Mouse (Mus musculus) midbrain, embryonic 11.5 days (tissue): Measurements from ENCODE around the gene Tbl2. TPM values are rescaled to one million over a fixed set of nuclear protein-coding genes. Genes with fewer than 3 reads are reported as not detected.

Experiments used
- ATAC-seq: fragments of 200-750 bp; cut with Nextera tagmentation; 2 replicates; pipeline ENCODE4 v1.8.0; 2017; ENCODE audit warnings: moderate TSS enrichment, moderate library complexity; ENCODE audit not compliant: low FRiP score
- DNase-seq: peaks from one replicate; pipeline ENCODE4 v3.0.0; 2015; ENCODE audit warnings: low spot score; ENCODE audit errors: missing footprints
- H3K27ac ChIP-seq: fragments of 300-500 bp; sonication (generic); 2 replicates; pipeline ENCODE4 v1.5.1; 2014; ENCODE audit warnings: low read depth, low read length
- H3K27me3 ChIP-seq: fragments of 300-500 bp; sonication (generic); 2 replicates; pipeline ENCODE4 v1.6.1; 2014; ENCODE audit warnings: mild to moderate bottlenecking, low read length, moderate library complexity, mixed read lengths; ENCODE audit not compliant: control insufficient read depth, insufficient read depth
- H3K36me3 ChIP-seq: fragments of 300-500 bp; sonication (generic); 2 replicates; pipeline ENCODE4 v1.6.1; 2014; ENCODE audit warnings: mild to moderate bottlenecking, low read length, moderate library complexity, mixed read lengths; ENCODE audit not compliant: control insufficient read depth, insufficient read depth
- H3K4me1 ChIP-seq: fragments of 300-500 bp; sonication (generic); 2 replicates; pipeline ENCODE4 v1.6.1; 2014; ENCODE audit warnings: low read length; ENCODE audit not compliant: control insufficient read depth, insufficient read depth
- H3K4me2 ChIP-seq: fragments of 300-500 bp; sonication (generic); 2 replicates; pipeline ENCODE4 v1.6.1; 2014; ENCODE audit warnings: mild to moderate bottlenecking, moderate library complexity
- H3K4me3 ChIP-seq: fragments of 300-500 bp; sonication (generic); 2 replicates; pipeline ENCODE4 v1.5.1; 2014; ENCODE audit warnings: low read depth, low read length
- H3K9ac ChIP-seq: fragments of 300-500 bp; sonication (generic); 2 replicates; pipeline ENCODE4 v1.6.1; 2014; ENCODE audit warnings: low read length
- H3K9me3 ChIP-seq: fragments of 300-500 bp; sonication (generic); 2 replicates; pipeline ENCODE4 v1.6.1; 2016; ENCODE audit warnings: low read length; ENCODE audit not compliant: control insufficient read depth
- WGBS: fragments of 180-500 bp; shearing (Covaris S2); extraction: QIAGEN DNeasy Blood & Tissue Kit; methylation state at CpG from one replicate; pipeline ENCODE4 v1.1.7; 2014; 5-methylcytosine and 5-hydroxymethylcytosine counted together
- polyA plus RNA-seq: library from polyadenylated mRNA; unstranded; fragments of >200 nt; fragmentation: Nextera tagmentation; extraction: Ambion mirVana; gene quantifications from 2 replicates; pipeline ENCODE4 v1.2.1, GENCODE M21; 2014

The Tbl2 gene
- polyA plus RNA-seq, 1 experiment from 2014 or later, result 20.1 TPM

GRCm38 (mm10) chr5:135178523-135178922 lies 29.1 kb downstream of the Tbl2 start:
- no peaks in the 10 kb centered on the region for H3K9me3 ChIP-seq
- no peaks in the 10 kb centered on the region for H3K4me1 ChIP-seq
- H3K9ac ChIP-seq, result no peak overlapping the region
- 85% methylated on average over 3 of the region's 3 CpGs for WGBS
- H3K27ac ChIP-seq, result no peak overlapping the region
- no peak overlapping the region for H3K4me3 ChIP-seq
- ATAC-seq (no peak), DNase-seq (peak; percentile 66)
- peaks cover 24% of the 10 kb centered on the region for H3K36me3 ChIP-seq
- H3K4me2 ChIP-seq, result no peak overlapping the region
- no peaks in the 10 kb centered on the region for H3K27me3 ChIP-seq

GRCm38 (mm10) chr5:135178996-135179395 lies 29.5 kb downstream of the Tbl2 start:
- H3K9ac ChIP-seq, result no peak overlapping the region
- H3K36me3 ChIP-seq, result peaks cover 24% of the 10 kb centered on the region
- H3K9me3 ChIP-seq, result no peaks in the 10 kb centered on the region
- no peak overlapping the region for H3K27ac ChIP-seq
- 91% methylated on average over 4 of the region's 4 CpGs for WGBS
- H3K4me2 ChIP-seq, result no peak overlapping the region
- no peak for DNase-seq
- H3K27me3 ChIP-seq, result no peaks in the 10 kb centered on the region
- no peak for ATAC-seq
- no peaks in the 10 kb centered on the region for H3K4me1 ChIP-seq
- H3K4me3 ChIP-seq, result no peak overlapping the region

GRCm38 (mm10) chr5:135179616-135180015 lies 30.2 kb downstream of the Tbl2 start:
- H3K36me3 ChIP-seq, result peaks cover 24% of the 10 kb centered on the region

GRCm38 (mm10) chr5:135180796-135181195 lies 31.3 kb downstream of the Tbl2 start:
- peaks cover 2% of the 10 kb centered on the region; the same call in 1 of the 2 replicates for H3K9me3 ChIP-seq
- peaks cover 24% of the 10 kb centered on the region for H3K36me3 ChIP-seq
- no peak overlapping the region for H3K9ac ChIP-seq
- no peaks in the 10 kb centered on the region for H3K4me1 ChIP-seq
- no peak overlapping the region for H3K27ac ChIP-seq
- no peak for DNase-seq
- no peak overlapping the region for H3K4me3 ChIP-seq
- H3K4me2 ChIP-seq, result no peak overlapping the region
- ATAC-seq, result no peak
- no peaks in the 10 kb centered on the region for H3K27me3 ChIP-seq
- WGBS, result 94% methylated on average over 14 of the region's 14 CpGs

More at GRCm38 (mm10) chr5:135179616-135180015, 30.2 kb downstream of the Tbl2 start:
- H3K27ac ChIP-seq, result no peak overlapping the region
- 96% methylated on average over 7 of the region's 7 CpGs for WGBS
- H3K4me1 ChIP-seq, result no peaks in the 10 kb centered on the region
- H3K27me3 ChIP-seq, result no peaks in the 10 kb centered on the region
- ATAC-seq (no peak), DNase-seq (no peak)
- no peak overlapping the region for H3K4me2 ChIP-seq
- no peak overlapping the region for H3K9ac ChIP-seq
- no peaks in the 10 kb centered on the region for H3K9me3 ChIP-seq
- no peak overlapping the region for H3K4me3 ChIP-seq

- Histone ChIP-seq H3K9ac (no peak overlapping the region), H3K27ac (no peak overlapping the region), H3K4me3 (no peak overlapping the region), H3K27me3 (no peaks in the 10 kb centered on the region), H3K4me2 (no peak overlapping the region), H3K4me1 (peaks cover 3% of the 10 kb centered on the region; the same call in 1 of the 2 replicates), H3K36me3 (peaks cover 24% of the 10 kb centered on the region), H3K9me3 (peaks cover 2% of the 10 kb centered on the region; the same call in 1 of the 2 replicates)
- 78% methylated on average over 6 of the region's 6 CpGs for whole genome bisulfite sequencing
- DNase-seq (no peak), ATAC-seq (no peak)
Measured at GRCm38 (mm10) chr5:135181776-135182175, 32.3 kb downstream of the Tbl2 start.

- H3K36me3 ChIP-seq, result peaks cover 21% of the 10 kb centered on the region
- H3K9ac ChIP-seq, result no peak overlapping the region
- WGBS, result 58% methylated on average over 8 of the region's 8 CpGs
Measured at GRCm38 (mm10) chr5:135183131-135183861, 33.8 kb downstream of the Tbl2 start.

GRCm38 (mm10) chr5:135185016-135185415 lies 35.6 kb downstream of the Tbl2 start:
- peaks cover 14% of the 10 kb centered on the region for H3K36me3 ChIP-seq
- WGBS, result 96% methylated on average over 3 of the region's 3 CpGs

More at GRCm38 (mm10) chr5:135183131-135183861, 33.8 kb downstream of the Tbl2 start:
- H3K4me1 ChIP-seq, result peaks cover 3% of the 10 kb centered on the region; the same call in 1 of the 2 replicates
- H3K27me3 ChIP-seq, result no peaks in the 10 kb centered on the region
- no peak overlapping the region for H3K4me2 ChIP-seq
- peaks cover 2% of the 10 kb centered on the region; the same call in 1 of the 2 replicates for H3K9me3 ChIP-seq
- no peak overlapping the region for H3K4me3 ChIP-seq
- H3K27ac ChIP-seq, result no peak overlapping the region
- ATAC-seq (no peak), DNase-seq (no peak)

GRCm38 (mm10) chr5:135185596-135185995 lies 36.1 kb downstream of the Tbl2 start:
- H3K9ac ChIP-seq, result no peak overlapping the region
- DNase-seq (no peak), ATAC-seq (no peak)
- 30% methylated on average over 3 of the region's 3 CpGs for WGBS
- H3K4me1 ChIP-seq, result peaks cover 21% of the 10 kb centered on the region
- no peak overlapping the region for H3K4me3 ChIP-seq
- no peak overlapping the region for H3K4me2 ChIP-seq
- H3K36me3 ChIP-seq, result peaks cover 10% of the 10 kb centered on the region
- no peak overlapping the region for H3K27ac ChIP-seq
- H3K27me3 ChIP-seq, result no peaks in the 10 kb centered on the region
- peaks cover 2% of the 10 kb centered on the region; the same call in 1 of the 2 replicates for H3K9me3 ChIP-seq

More at GRCm38 (mm10) chr5:135185016-135185415, 35.6 kb downstream of the Tbl2 start:
- H3K4me3 ChIP-seq, result no peak overlapping the region
- H3K9me3 ChIP-seq, result peaks cover 2% of the 10 kb centered on the region; the same call in 1 of the 2 replicates
- ATAC-seq, result no peak
- H3K9ac ChIP-seq, result no peak overlapping the region
- no peak for DNase-seq
- H3K4me1 ChIP-seq, result peaks cover 19% of the 10 kb centered on the region
- H3K27me3 ChIP-seq, result no peaks in the 10 kb centered on the region
- H3K27ac ChIP-seq, result no peak overlapping the region
- H3K4me2 ChIP-seq, result no peak overlapping the region

- peaks cover 7% of the 10 kb centered on the region for H3K36me3 ChIP-seq
- H3K9ac ChIP-seq, result peak overlapping the region; percentile 99
- peaks cover 23% of the 10 kb centered on the region for H3K4me1 ChIP-seq
- WGBS, result 20% methylated on average over 10 of the region's 10 CpGs
- peak overlapping the region; percentile 82 for H3K4me2 ChIP-seq
- H3K27me3 ChIP-seq, result no peaks in the 10 kb centered on the region
- H3K27ac ChIP-seq, result peak overlapping the region; percentile 97
- peak overlapping the region; percentile 100 for H3K4me3 ChIP-seq
- DNase-seq (no peak), ATAC-seq (peak; percentile 15)
- H3K9me3 ChIP-seq, result peaks cover 2% of the 10 kb centered on the region; the same call in 1 of the 2 replicates
Measured at GRCm38 (mm10) chr5:135186231-135186620, 36.8 kb downstream of the Tbl2 start.
